Mouse (Mus musculus) liver, embryonic 13.5 days (tissue): ENCODE results near the gene Atp2a2. TPM values are rescaled to one million over a fixed set of nuclear protein-coding genes. Genes with fewer than 3 reads are reported as not detected.

Experiments
- polyA plus RNA-seq: library from polyadenylated mRNA; unstranded; fragments of >200 nt; fragmentation: Nextera tagmentation; extraction: Ambion mirVana; gene quantifications from 2 replicates; pipeline ENCODE4 v1.2.1, GENCODE M21; 2015

Atp2a2 gene
- polyA plus RNA-seq, 1 experiment from 2014 or later: 14.1 TPM

Other genes with a start within 250 kb of the Atp2a2 start
- 0.68 and 1.1 TPM in 2 replicates for gene Tctn1, start 237.8 kb downstream of the Atp2a2 start, polyA plus RNA-seq
- gene Pptc7, start 217.9 kb downstream of the Atp2a2 start, polyA plus RNA-seq: 3.4 and 3.5 TPM in 2 replicates
- 2.8 and 2.9 TPM in 2 replicates for gene Rad9b, start 148.0 kb downstream of the Atp2a2 start, polyA plus RNA-seq
- 131 and 141 TPM in 2 replicates for gene Vps29, start 147.9 kb downstream of the Atp2a2 start, polyA plus RNA-seq
- gene Gpn3, start 130.3 kb downstream of the Atp2a2 start, polyA plus RNA-seq: 74.4 and 86.6 TPM in 2 replicates
- gene Fam216a, start 129.9 kb downstream of the Atp2a2 start, polyA plus RNA-seq: 23.4 and 23.6 TPM in 2 replicates
- 103 and 115 TPM in 2 replicates for gene Arpc3, start 110.3 kb downstream of the Atp2a2 start, polyA plus RNA-seq
- 18.4 and 18.9 TPM in 2 replicates for gene Anapc7, start 80.5 kb downstream of the Atp2a2 start, polyA plus RNA-seq
- gene Ift81, start 112.3 kb upstream of the Atp2a2 start, polyA plus RNA-seq: 3.0 and 3.8 TPM in 2 replicates
- gene P2rx7, start 141.7 kb upstream of the Atp2a2 start, polyA plus RNA-seq: 0.98 and 1.3 TPM in 2 replicates
- 29.0 and 33.0 TPM in 2 replicates for gene P2rx4, start 205.3 kb upstream of the Atp2a2 start, polyA plus RNA-seq